Mouse (Mus musculus) ES-Bruce4 (cell line): ENCODE measurements around the gene Cks2. TPM values are rescaled to one million over a fixed set of nuclear protein-coding genes. Genes with fewer than 3 reads are reported as not detected.

ENCODE experiments used
- H3K27ac ChIP-seq: 2 replicates; pipeline ENCODE4 v1.5.1; 2012; ENCODE audit warnings: low read length, inconsistent platforms; ENCODE audit not compliant: insufficient read depth
- H3K27me3 ChIP-seq: 2 replicates; pipeline ENCODE4 v1.6.1; 2012; ENCODE audit warnings: mild to moderate bottlenecking, low read length, inconsistent platforms; ENCODE audit not compliant: control insufficient read depth, poor library complexity, insufficient read depth, severe bottlenecking
- H3K36me3 ChIP-seq: 2 replicates; pipeline ENCODE4 v1.6.1; 2012; ENCODE audit warnings: inconsistent platforms, mild to moderate bottlenecking, low read length, moderate library complexity; ENCODE audit not compliant: control insufficient read depth, poor library complexity, insufficient read depth, severe bottlenecking
- H3K4me1 ChIP-seq: one replicate; pipeline ENCODE4 v1.8.1; 2011; ENCODE audit warnings: low read length; ENCODE audit not compliant: control insufficient read depth, insufficient read depth
- H3K4me3 ChIP-seq: 2 replicates; pipeline ENCODE4 v1.5.1; 2011; ENCODE audit warnings: low read depth, mild to moderate bottlenecking, low read length
- H3K9ac ChIP-seq: 2 replicates; pipeline ENCODE4 v1.6.1; 2012; ENCODE audit warnings: low read depth, mild to moderate bottlenecking, inconsistent platforms; ENCODE audit not compliant: poor library complexity, severe bottlenecking
- H3K9me3 ChIP-seq: replicated peaks from 2 replicates; pipeline ENCODE4 v1.6.1; 2012; ENCODE audit warnings: mild to moderate bottlenecking, low read length, inconsistent platforms; ENCODE audit not compliant: control insufficient read depth, poor library complexity, insufficient read depth, severe bottlenecking
- CTCF ChIP-seq: IDR thresholded peaks from one replicate; pipeline ENCODE4 v1.8.1; 2011; ENCODE audit warnings: low read depth, low read length
- EP300 ChIP-seq: IDR thresholded peaks from 2 replicates; pipeline ENCODE4 v1.6.1; 2011; ENCODE audit warnings: low read depth, low read length; ENCODE audit not compliant: insufficient read depth
- POLR2A ChIP-seq: IDR thresholded peaks from one replicate; pipeline ENCODE4 v1.8.1; 2011; ENCODE audit warnings: low read length; ENCODE audit not compliant: insufficient read depth
- polyA plus RNA-seq: library from polyadenylated mRNA; stranded (reverse); fragments of >200 nt; gene quantifications from 2 replicates; pipeline ENCODE4 v1.2.4, GENCODE M21; 2011; ENCODE audit warnings: low read depth; ENCODE audit not compliant: missing spikeins, insufficient read depth, insufficient read length

Gene Cks2
- polyA plus RNA-seq, 1 experiment, result 423 TPM

DNA sequence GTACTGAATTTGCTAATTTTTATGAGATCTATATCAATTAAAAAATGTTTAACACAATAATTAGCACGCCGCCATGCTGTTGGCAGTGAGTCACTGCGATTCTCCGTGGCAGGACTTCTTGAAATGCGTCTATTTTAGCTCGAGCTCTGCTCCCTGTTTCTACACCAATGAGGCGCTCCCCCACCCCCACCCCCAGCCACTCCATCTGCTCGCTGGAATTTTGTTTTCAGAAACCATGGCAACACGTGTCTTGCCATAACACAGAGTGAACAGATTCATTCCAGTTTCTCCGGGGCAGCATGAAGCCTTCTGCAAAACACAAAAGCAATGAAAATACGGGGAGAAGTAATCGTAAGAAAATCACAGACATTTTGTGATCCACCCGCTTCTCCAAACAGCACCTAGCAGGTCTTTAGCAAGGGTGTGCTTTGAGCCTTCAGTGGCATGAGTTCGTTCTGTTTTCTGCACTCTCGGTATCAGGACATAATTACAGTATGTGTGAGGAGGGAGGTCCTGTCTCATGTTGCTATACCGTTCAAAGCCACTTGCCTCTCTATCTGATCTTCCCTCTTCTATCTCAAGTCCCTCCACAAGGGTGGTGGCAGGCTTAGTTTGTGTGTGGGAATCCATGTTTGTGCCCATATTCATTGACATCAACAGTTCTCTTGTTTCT lies 41.7 kb upstream of the Cks2 start:
- Histone ChIP-seq H3K9me3 (no peaks in the 10 kb centered on the region), H3K4me1 (peaks cover 2% of the 10 kb centered on the region), H3K4me3 (no peak overlapping the region), H3K36me3 (no peaks in the 10 kb centered on the region), H3K9ac (no peak overlapping the region), H3K27me3 (no peaks in the 10 kb centered on the region), H3K27ac (no peak overlapping the region)
- TF ChIP-seq EP300 (no peak), POLR2A (no peak), CTCF (no peak)

DNA sequence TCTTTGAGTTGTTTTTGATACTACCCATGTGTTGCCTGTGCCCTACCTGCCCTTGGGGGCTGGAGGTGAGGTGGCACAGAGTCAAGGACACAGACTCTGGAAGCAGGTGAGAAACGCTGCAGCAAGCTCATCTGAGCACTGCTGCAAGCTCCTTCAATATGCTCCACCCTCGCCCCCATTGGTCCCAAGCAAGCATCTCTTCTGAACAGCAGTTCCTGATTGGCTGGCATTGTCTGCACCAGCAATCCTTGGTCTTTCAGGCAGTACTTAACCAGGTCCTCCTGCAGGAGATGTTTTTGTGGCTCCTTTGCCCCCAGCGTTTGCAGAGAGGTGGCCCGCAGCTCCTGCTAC lies 41.2 kb upstream of the Cks2 start:
- Histone ChIP-seq H3K27me3 (no peaks in the 10 kb centered on the region), H3K36me3 (no peaks in the 10 kb centered on the region), H3K9me3 (no peaks in the 10 kb centered on the region; the same call in 1 of the 2 replicates), H3K27ac (no peak overlapping the region), H3K4me1 (peaks cover 2% of the 10 kb centered on the region), H3K9ac (no peak overlapping the region), H3K4me3 (no peak overlapping the region)
- no peak for TF ChIP-seq EP300
- TF ChIP-seq CTCF, result no peak

GRCm38 (mm10) chr13:51609231-51609630 lies 35.8 kb upstream of the Cks2 start:
- Histone ChIP-seq H3K36me3 (no peaks in the 10 kb centered on the region), H3K27me3 (no peaks in the 10 kb centered on the region), H3K9ac (no peak overlapping the region), H3K9me3 (no peaks in the 10 kb centered on the region; the same call in 1 of the 2 replicates), H3K27ac (no peak overlapping the region), H3K4me1 (no peaks in the 10 kb centered on the region), H3K4me3 (no peak overlapping the region)
- TF ChIP-seq POLR2A (no peak), EP300 (no peak), CTCF (no peak)

- Histone ChIP-seq H3K9ac (no peak overlapping the region), H3K36me3 (no peaks in the 10 kb centered on the region), H3K4me1 (no peaks in the 10 kb centered on the region), H3K27me3 (no peaks in the 10 kb centered on the region), H3K27ac (no peak overlapping the region), H3K4me3 (no peak overlapping the region), H3K9me3 (no peaks in the 10 kb centered on the region; the same call in 1 of the 2 replicates)
- TF ChIP-seq CTCF, result no peak
These were observed 34.0 kb upstream of the Cks2 start for GRCm38 (mm10) chr13:51611060-51611459.

GRCm38 (mm10) chr13:51611500-51611899 lies 33.5 kb upstream of the Cks2 start:
- Histone ChIP-seq H3K4me1 (no peaks in the 10 kb centered on the region), H3K4me3 (no peak overlapping the region), H3K9ac (no peak overlapping the region), H3K27me3 (no peaks in the 10 kb centered on the region), H3K27ac (no peak overlapping the region), H3K36me3 (no peaks in the 10 kb centered on the region), H3K9me3 (no peaks in the 10 kb centered on the region; the same call in 1 of the 2 replicates)
- TF ChIP-seq POLR2A, result no peak
- TF ChIP-seq CTCF, result no peak

- Histone ChIP-seq H3K9me3 (no peaks in the 10 kb centered on the region), H3K4me1 (no peaks in the 10 kb centered on the region), H3K36me3 (no peaks in the 10 kb centered on the region), H3K4me3 (no peak overlapping the region), H3K27ac (no peak overlapping the region), H3K9ac (no peak overlapping the region), H3K27me3 (no peaks in the 10 kb centered on the region)
- no peak for TF ChIP-seq CTCF
- TF ChIP-seq EP300, result 0 out of 2 replicates have a peak, but pooled peaks have one; percentile 28
These were observed 29.2 kb upstream of the Cks2 start for GRCm38 (mm10) chr13:51615815-51616214.
